Mouse (Mus musculus) hindbrain, embryonic 12.5 days (tissue): ENCODE measurements around the gene Kcnj15. TPM values are rescaled to one million over a fixed set of nuclear protein-coding genes. Genes with fewer than 3 reads are reported as not detected.

ENCODE experiments used
- ATAC-seq: fragments of 200-750 bp; cut with Nextera tagmentation; 2 replicates; pipeline ENCODE4 v1.8.0; 2017; ENCODE audit warnings: moderate TSS enrichment; ENCODE audit not compliant: low FRiP score
- H3K27ac ChIP-seq: fragments of 300-500 bp; sonication (generic); 2 replicates; pipeline ENCODE4 v1.5.1; 2016; ENCODE audit warnings: mild to moderate bottlenecking
- H3K27me3 ChIP-seq: fragments of 300-500 bp; sonication (generic); 2 replicates; pipeline ENCODE4 v1.6.1; 2016; ENCODE audit warnings: mild to moderate bottlenecking
- H3K36me3 ChIP-seq: fragments of 300-500 bp; sonication (generic); 2 replicates; pipeline ENCODE4 v1.6.1; 2016; ENCODE audit warnings: mild to moderate bottlenecking
- H3K4me1 ChIP-seq: fragments of 300-500 bp; sonication (generic); 2 replicates; pipeline ENCODE4 v1.6.1; 2016
- H3K4me2 ChIP-seq: fragments of 300-500 bp; sonication (generic); replicated peaks from 2 replicates; pipeline ENCODE4 v1.6.1; 2016; ENCODE audit warnings: mild to moderate bottlenecking
- H3K4me3 ChIP-seq: fragments of 300-500 bp; sonication (generic); 2 replicates; pipeline ENCODE4 v1.5.1; 2016; ENCODE audit warnings: mild to moderate bottlenecking
- H3K9ac ChIP-seq: fragments of 300-500 bp; sonication (generic); 2 replicates; pipeline ENCODE4 v1.6.1; 2016; ENCODE audit warnings: mild to moderate bottlenecking, moderate library complexity
- H3K9me3 ChIP-seq: fragments of 300-500 bp; sonication (generic); replicated peaks from 2 replicates; pipeline ENCODE4 v1.6.1; 2016; ENCODE audit warnings: mild to moderate bottlenecking
- WGBS: fragments of 180-500 bp; shearing (Covaris S2); methylation state at CpG from one replicate; pipeline ENCODE4 v1.1.7; 2016; 5-methylcytosine and 5-hydroxymethylcytosine counted together
- polyA plus RNA-seq: library from polyadenylated mRNA; unstranded; fragments of >200 nt; fragmentation: Nextera tagmentation; extraction: Ambion mirVana; gene quantifications from 2 replicates; pipeline ENCODE4 v1.2.1, GENCODE M21; 2016

Kcnj15 gene
- polyA plus RNA-seq = 0.27 and 0.43 TPM in 2 replicates

- no peak within 1 kb of the TSS for H3K27ac ChIP-seq
- H3K4me3 ChIP-seq = no peak within 1 kb of the TSS
- no peak within 1 kb of the TSS for H3K4me2 ChIP-seq
- no peaks in the 10 kb centered on the region for H3K36me3 ChIP-seq
- WGBS = 34% methylated on average over 6 of the region's 6 CpGs
- H3K9me3 ChIP-seq = no peaks in the 10 kb centered on the region
- no peak for ATAC-seq
- peaks cover 7% of the 10 kb centered on the region; the same call in 1 of the 2 replicates for H3K27me3 ChIP-seq
- no peak within 1 kb of the TSS for H3K9ac ChIP-seq
- H3K4me1 ChIP-seq = no peaks in the 10 kb centered on the region
Observed at GRCm38 (mm10) chr16:95257266-95257894, at the start of gene Kcnj15. Kcnj15 (plus strand) TSS chr16:95257558.

- WGBS = 93% methylated on average over 7 of the region's 7 CpGs
- Histone ChIP-seq H3K27me3 (no peaks in the 10 kb centered on the region), H3K4me2 (no peak overlapping the region), H3K4me1 (no peaks in the 10 kb centered on the region), H3K27ac (no peak overlapping the region), H3K9ac (no peak overlapping the region), H3K4me3 (no peak overlapping the region), H3K36me3 (no peaks in the 10 kb centered on the region), H3K9me3 (no peaks in the 10 kb centered on the region)
- ATAC-seq = no peak
Observed at GRCm38 (mm10) chr16:95208243-95208642, 49.1 kb upstream of the Kcnj15 start.

DNA sequence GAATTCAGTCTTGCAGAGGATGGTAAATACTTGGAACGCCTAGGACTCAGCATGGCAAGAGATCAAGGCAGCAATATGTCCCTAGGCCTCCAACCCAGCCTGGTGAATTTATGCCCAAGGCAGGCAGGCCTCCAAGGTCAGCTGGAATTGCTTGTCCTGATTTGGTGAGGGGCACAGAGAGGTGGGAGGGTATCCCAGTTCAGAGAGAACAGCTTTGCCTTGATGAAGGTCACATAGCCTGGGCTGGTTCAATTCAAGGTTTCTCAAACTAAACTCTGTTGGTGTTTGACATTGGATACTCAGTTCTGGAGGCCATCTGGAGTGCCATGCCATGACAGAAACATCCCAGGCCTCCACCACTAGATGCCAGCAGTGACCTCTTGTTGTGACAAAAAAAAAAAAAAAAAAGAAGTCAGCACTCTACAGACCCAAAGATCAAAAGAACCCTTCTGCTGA lies 48.3 kb upstream of the Kcnj15 start:
- WGBS = 50% methylated on average over 1 of the region's 1 CpGs
- Histone ChIP-seq H3K27ac (no peak overlapping the region), H3K4me1 (no peaks in the 10 kb centered on the region), H3K4me3 (no peak overlapping the region), H3K4me2 (no peak overlapping the region), H3K9ac (no peak overlapping the region), H3K9me3 (no peaks in the 10 kb centered on the region), H3K27me3 (no peaks in the 10 kb centered on the region), H3K36me3 (no peaks in the 10 kb centered on the region)
- no peak for ATAC-seq

GRCm38 (mm10) chr16:95214251-95215197 lies 42.8 kb upstream of the Kcnj15 start:
- ATAC-seq = no peak
- H3K4me1 ChIP-seq = no peaks in the 10 kb centered on the region
- no peak overlapping the region for H3K27ac ChIP-seq
- 78% methylated on average over 7 of the region's 7 CpGs for WGBS
- no peaks in the 10 kb centered on the region for H3K36me3 ChIP-seq
- no peaks in the 10 kb centered on the region for H3K27me3 ChIP-seq
- no peaks in the 10 kb centered on the region for H3K9me3 ChIP-seq
- H3K9ac ChIP-seq = no peak overlapping the region
- no peak overlapping the region for H3K4me2 ChIP-seq
- no peak overlapping the region for H3K4me3 ChIP-seq

GRCm38 (mm10) chr16:95215782-95216181 lies 41.6 kb upstream of the Kcnj15 start:
- H3K27ac ChIP-seq = no peak overlapping the region
- H3K27me3 ChIP-seq = no peaks in the 10 kb centered on the region
- no peaks in the 10 kb centered on the region for H3K36me3 ChIP-seq
- WGBS = 67% methylated on average over 9 of the region's 9 CpGs
- no peak overlapping the region for H3K9ac ChIP-seq
- H3K4me3 ChIP-seq = no peak overlapping the region
- no peaks in the 10 kb centered on the region for H3K4me1 ChIP-seq
- no peak overlapping the region for H3K4me2 ChIP-seq
- H3K9me3 ChIP-seq = no peaks in the 10 kb centered on the region
- no peak for ATAC-seq

DNA sequence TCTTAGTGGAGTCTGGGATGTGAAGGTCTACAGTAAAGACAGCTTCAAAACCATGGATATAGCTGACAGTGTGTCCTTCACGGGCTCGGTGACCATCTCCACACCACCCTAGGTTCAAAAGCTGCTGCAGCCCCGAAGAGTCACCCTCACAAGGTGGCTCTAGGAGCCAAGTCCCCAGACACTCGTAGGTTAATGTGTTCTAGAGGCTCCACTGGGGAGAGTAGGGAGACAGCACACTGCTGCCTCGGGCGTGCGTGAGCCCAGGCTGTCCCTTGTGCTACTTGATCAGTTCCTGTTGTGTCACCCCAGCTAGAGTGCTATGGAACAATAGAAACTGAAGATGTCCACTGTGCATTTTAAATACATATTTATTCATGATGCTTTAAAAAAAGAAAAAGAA lies 41.0 kb upstream of the Kcnj15 start:
- WGBS = 90% methylated on average over 7 of the region's 7 CpGs
- H3K36me3 ChIP-seq = no peaks in the 10 kb centered on the region
- H3K4me2 ChIP-seq = no peak overlapping the region
- H3K27me3 ChIP-seq = no peaks in the 10 kb centered on the region
- H3K9ac ChIP-seq = no peak overlapping the region
- ATAC-seq = no peak
- H3K4me1 ChIP-seq = no peaks in the 10 kb centered on the region
- H3K4me3 ChIP-seq = no peak overlapping the region
- H3K27ac ChIP-seq = no peak overlapping the region
- no peaks in the 10 kb centered on the region for H3K9me3 ChIP-seq

DNA sequence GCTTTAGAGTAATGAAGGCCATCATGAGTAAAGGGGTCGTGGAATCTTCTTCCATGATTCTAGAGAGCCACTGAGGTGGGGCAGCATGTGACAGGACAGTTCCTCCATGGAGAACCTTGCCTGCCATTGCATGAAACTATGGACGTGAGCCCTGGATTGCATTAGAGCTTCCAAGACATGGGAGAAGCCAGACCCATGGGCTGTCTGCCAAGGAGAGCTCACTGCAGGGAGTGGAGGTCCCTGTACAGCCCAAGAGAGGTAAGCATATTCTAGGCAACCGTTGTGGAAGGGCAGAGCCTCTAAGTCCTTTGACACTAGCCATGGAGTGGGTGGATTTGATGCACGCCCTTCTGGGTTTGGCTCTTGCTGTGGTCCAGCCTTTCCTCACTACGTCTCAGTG lies 40.5 kb upstream of the Kcnj15 start:
- H3K9ac ChIP-seq = no peak overlapping the region
- H3K9me3 ChIP-seq = no peaks in the 10 kb centered on the region
- H3K4me2 ChIP-seq = no peak overlapping the region
- ATAC-seq = no peak
- no peaks in the 10 kb centered on the region for H3K36me3 ChIP-seq
- H3K4me3 ChIP-seq = no peak overlapping the region
- WGBS = 83% methylated on average over 5 of the region's 5 CpGs
- no peaks in the 10 kb centered on the region for H3K4me1 ChIP-seq
- H3K27me3 ChIP-seq = no peaks in the 10 kb centered on the region
- H3K27ac ChIP-seq = no peak overlapping the region

DNA sequence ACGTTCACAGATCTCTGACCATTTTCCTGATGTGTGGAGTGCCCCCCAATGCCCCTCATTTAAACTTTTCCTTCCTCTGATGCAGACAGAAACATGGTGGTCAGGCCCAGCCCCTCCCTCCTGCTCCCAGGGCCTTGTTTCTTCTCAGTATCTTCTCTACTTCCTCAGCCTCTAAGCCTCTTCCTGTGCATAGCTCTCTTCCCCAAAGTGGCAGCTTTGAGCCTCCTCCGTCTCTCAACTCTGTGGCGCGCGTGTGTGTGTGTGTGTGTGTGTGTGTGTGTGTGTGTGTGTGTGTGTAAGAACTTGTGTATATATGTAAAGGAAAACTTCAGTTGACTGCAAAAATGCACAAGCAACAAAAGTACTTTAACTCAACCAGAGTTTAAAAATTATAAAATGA lies 38.6 kb upstream of the Kcnj15 start:
- Histone ChIP-seq H3K9me3 (no peaks in the 10 kb centered on the region), H3K4me1 (no peaks in the 10 kb centered on the region), H3K4me2 (no peak overlapping the region), H3K27ac (no peak overlapping the region), H3K36me3 (no peaks in the 10 kb centered on the region), H3K27me3 (no peaks in the 10 kb centered on the region), H3K9ac (no peak overlapping the region), H3K4me3 (no peak overlapping the region)
- ATAC-seq = no peak
- 90% methylated on average over 5 of the region's 5 CpGs for WGBS

DNA sequence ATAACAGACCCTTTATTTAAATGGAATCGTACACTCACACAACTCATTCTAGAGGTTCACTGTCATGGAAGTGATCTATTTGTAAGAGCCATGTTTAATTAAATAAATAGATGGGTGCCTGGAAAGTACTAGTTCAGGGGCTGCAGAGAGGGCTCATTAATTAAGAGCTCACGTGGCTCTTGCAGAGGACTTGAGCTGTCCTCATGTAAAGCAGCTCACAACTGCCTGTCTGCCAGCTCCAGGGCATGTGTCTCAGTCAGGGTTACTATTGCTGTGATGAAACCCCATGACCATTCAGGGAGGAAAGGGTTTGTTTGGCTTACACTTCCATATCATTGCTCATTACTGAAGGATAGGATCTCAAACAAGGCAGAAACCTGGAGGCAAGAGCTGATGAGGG lies 37.9 kb upstream of the Kcnj15 start:
- ATAC-seq = no peak
- Histone ChIP-seq H3K4me1 (no peaks in the 10 kb centered on the region), H3K9ac (no peak overlapping the region), H3K27me3 (no peaks in the 10 kb centered on the region), H3K36me3 (no peaks in the 10 kb centered on the region), H3K9me3 (no peaks in the 10 kb centered on the region), H3K27ac (no peak overlapping the region), H3K4me3 (no peak overlapping the region), H3K4me2 (no peak overlapping the region)
- 68% methylated on average over 2 of the region's 2 CpGs for WGBS

DNA sequence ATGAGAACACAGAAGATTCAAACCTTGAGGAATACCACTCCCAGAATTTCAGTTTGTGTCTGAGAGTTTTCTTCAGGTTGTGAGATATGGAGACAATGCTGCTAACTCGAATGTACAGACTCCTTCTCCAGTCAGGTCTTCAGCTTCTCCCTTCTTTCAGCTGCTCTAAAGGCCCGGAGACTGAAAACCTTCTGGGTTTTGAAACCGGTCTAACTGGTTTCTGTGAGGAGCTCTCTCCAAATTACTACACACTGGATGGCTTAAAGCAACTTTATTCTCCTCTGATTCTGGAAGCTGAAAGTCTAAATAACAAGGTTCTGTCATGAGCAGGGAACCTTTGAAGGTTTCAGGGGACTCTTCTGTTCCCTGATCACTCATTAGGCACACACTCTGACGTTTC lies 36.3 kb upstream of the Kcnj15 start:
- Histone ChIP-seq H3K36me3 (no peaks in the 10 kb centered on the region), H3K9ac (no peak overlapping the region), H3K4me1 (no peaks in the 10 kb centered on the region), H3K9me3 (no peaks in the 10 kb centered on the region), H3K4me2 (no peak overlapping the region), H3K27ac (no peak overlapping the region), H3K4me3 (no peak overlapping the region), H3K27me3 (no peaks in the 10 kb centered on the region)
- 62% methylated on average over 4 of the region's 4 CpGs for WGBS
- no peak for ATAC-seq

GRCm38 (mm10) chr16:95222026-95222718 lies 35.2 kb upstream of the Kcnj15 start:
- H3K4me2 ChIP-seq = no peak overlapping the region
- WGBS = 70% methylated on average over 7 of the region's 7 CpGs
- H3K27me3 ChIP-seq = no peaks in the 10 kb centered on the region
- no peaks in the 10 kb centered on the region for H3K9me3 ChIP-seq
- H3K9ac ChIP-seq = no peak overlapping the region
- no peak overlapping the region for H3K4me3 ChIP-seq
- no peaks in the 10 kb centered on the region for H3K4me1 ChIP-seq
- H3K27ac ChIP-seq = no peak overlapping the region
- no peak for ATAC-seq
- no peaks in the 10 kb centered on the region for H3K36me3 ChIP-seq

DNA sequence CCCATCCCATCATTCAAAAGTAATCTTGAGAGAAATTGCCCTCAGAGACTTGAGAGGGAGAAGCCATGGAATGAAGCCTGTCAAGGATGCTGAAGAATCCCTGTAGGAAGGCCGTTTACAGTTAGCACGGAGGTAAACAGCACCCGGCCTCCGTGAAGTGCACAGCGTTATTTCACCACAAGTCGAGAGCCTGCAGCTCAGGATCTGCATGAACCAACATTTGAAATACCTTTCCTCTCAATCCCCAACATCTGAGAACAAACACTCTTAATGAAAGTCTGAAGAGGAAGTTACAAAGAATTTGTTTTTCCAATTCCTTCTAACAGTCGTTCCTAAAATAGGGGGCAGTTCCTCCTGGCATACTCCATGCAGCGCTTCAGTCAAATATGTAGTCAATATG lies 33.9 kb upstream of the Kcnj15 start:
- no peak overlapping the region for H3K4me2 ChIP-seq
- no peak overlapping the region for H3K27ac ChIP-seq
- H3K4me3 ChIP-seq = no peak overlapping the region
- H3K9me3 ChIP-seq = no peaks in the 10 kb centered on the region
- H3K36me3 ChIP-seq = no peaks in the 10 kb centered on the region
- no peaks in the 10 kb centered on the region for H3K4me1 ChIP-seq
- WGBS = 89% methylated on average over 8 of the region's 8 CpGs
- ATAC-seq = no peak
- H3K9ac ChIP-seq = no peak overlapping the region
- no peaks in the 10 kb centered on the region for H3K27me3 ChIP-seq
